Mouse (Mus musculus): ENCODE measurements at regions not wholly inside any gene's neighbourhood (a gene's known extent, or its start where the extent isn't known, plus 50 kb on each side); places are given as distances from the start of the nearest gene placed in this dataset.

- no peak for DNase-seq
Observed at GRCm38 (mm10) chr8:47769452-47769851, 52.5 kb upstream of the Cldn24 start.

GRCm38 (mm10) chr8:47768751-47769150 lies 53.2 kb upstream of the Cldn24 start:
- no peak for DNase-seq

- DNase-seq = peak; percentile 76
Observed at GRCm38 (mm10) chr8:47764480-47764879, 50.7 kb upstream of the Cdkn2aip start.

- DNase-seq = no peak
Observed at GRCm38 (mm10) chr8:47764068-47764467, 50.3 kb upstream of the Cdkn2aip start.

Measured in heart, postnatal 4 days (tissue).